Mouse (Mus musculus): Measurements from ENCODE around the gene Tmem179. TPM values are rescaled to one million over a fixed set of nuclear protein-coding genes. Genes with fewer than 3 reads are reported as not detected.

Tmem179 gene
- polyA plus RNA-seq, 1 experiment from 2014 or later = 0.57 TPM

DNA sequence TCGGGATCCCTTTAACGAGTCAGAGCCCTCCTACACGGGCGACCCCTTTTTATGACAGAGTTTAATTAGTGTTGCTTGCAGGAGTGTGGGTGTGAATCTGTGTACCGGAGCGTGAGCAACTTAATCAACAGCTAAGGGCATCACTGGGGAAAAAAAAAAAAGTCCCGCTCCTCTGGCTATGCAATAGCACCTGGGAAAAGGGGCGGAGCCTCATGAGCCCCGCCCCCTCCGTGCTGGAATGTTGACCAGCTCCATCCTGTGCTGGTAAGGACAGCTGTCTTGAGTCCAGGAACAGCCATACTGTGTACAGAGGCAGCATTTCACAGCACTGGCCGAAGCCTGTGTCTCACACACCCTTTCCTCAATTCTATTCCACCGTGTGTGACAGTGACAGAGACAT, 38.4 kb upstream of the Tmem179 start:
- no peak overlapping the region for H3K9ac ChIP-seq (ENCODE audit: low read depth, low read length)
- no peaks in the 10 kb centered on the region for H3K9me3 ChIP-seq (ENCODE audit: control insufficient read depth, low read length)
- no peaks in the 10 kb centered on the region for H3K36me3 ChIP-seq (ENCODE audit: control insufficient read depth, insufficient read depth, low read length)
- no peaks in the 10 kb centered on the region for H3K27me3 ChIP-seq (ENCODE audit: control insufficient read depth, insufficient read depth, low read length)
- 14% methylated on average over 12 of the region's 12 CpGs for WGBS
- no peak overlapping the region for H3K27ac ChIP-seq (ENCODE audit: low read depth, low read length)
- H3K4me1 ChIP-seq (ENCODE audit: control insufficient read depth, insufficient read depth, low read length) = peaks cover 6% of the 10 kb centered on the region; the same call in 1 of the 2 replicates
- H3K4me2 ChIP-seq (replicated peaks; ENCODE audit: low read depth, low read length) = no peak overlapping the region
- ATAC-seq (ENCODE audit: low FRiP score, low TSS enrichment) = peak; percentile 68; the same call in 1 of the 2 replicates
- H3K4me3 ChIP-seq (ENCODE audit: low read length) = no peak overlapping the region

DNA sequence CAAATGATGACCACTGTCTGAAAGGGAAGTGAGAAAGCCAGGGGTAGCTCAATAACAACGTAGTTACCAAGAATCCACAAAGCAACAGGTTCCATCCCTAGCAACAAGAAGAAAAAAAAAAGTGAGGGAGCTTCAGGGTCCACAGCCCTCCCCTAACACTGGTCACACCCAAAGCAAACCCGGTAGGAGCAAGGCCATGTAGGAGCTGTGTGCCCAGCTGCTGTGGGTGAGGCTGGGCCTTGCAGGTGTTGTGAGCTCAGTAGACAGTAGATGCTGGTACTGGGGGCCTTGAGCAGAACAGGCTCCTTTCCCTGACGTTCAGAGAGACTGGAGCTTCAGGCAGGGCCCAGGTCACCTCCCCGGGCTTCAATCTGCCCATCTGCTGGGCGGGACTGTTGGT, 36.0 kb upstream of the Tmem179 start:
- Histone ChIP-seq H3K27ac (ENCODE audit: low read depth, low read length) (no peak overlapping the region), H3K4me2 (replicated peaks; ENCODE audit: low read depth, low read length) (no peak overlapping the region), H3K4me1 (ENCODE audit: control insufficient read depth, insufficient read depth, low read length) (peaks cover 6% of the 10 kb centered on the region; the same call in 1 of the 2 replicates), H3K9me3 (ENCODE audit: control insufficient read depth, low read length) (no peaks in the 10 kb centered on the region), H3K36me3 (ENCODE audit: control insufficient read depth, insufficient read depth, low read length) (no peaks in the 10 kb centered on the region), H3K27me3 (ENCODE audit: control insufficient read depth, insufficient read depth, low read length) (no peaks in the 10 kb centered on the region), H3K4me3 (ENCODE audit: low read length) (no peak overlapping the region), H3K9ac (ENCODE audit: low read depth, low read length) (no peak overlapping the region)
- 62% methylated on average over 5 of the region's 5 CpGs for WGBS
- 0 out of 2 replicates have a peak, but pooled peaks have one; percentile 16 for ATAC-seq (ENCODE audit: low FRiP score, low TSS enrichment)

DNA sequence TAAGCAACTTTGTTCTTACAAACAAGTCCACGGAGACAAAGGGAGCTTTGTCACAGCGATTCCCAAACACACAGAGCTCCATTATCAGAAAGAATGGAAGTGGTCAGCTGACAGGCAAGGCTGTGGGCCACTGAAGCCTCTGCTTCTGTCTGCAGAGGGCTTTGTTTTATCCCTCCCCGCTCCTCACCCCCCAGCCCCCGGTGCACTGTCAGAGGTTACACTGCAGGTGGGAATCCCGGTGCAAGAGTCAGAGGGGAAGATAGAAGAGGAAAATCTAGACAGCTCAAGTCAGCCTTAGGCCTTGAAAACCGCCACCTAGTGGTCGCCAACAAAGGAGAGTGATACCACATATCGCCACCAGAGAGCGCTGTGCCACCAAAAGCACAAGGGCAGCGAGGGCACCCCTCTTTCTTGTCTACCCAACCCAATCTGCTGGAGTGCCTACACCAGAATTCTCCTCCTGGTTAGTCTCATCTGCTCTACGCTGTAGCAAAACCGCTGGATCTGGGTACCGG, 35.4 kb upstream of the Tmem179 start:
- ATAC-seq (ENCODE audit: low FRiP score, low TSS enrichment) = peak; percentile 53
- no peak overlapping the region for H3K4me3 ChIP-seq (ENCODE audit: low read length)
- H3K36me3 ChIP-seq (ENCODE audit: control insufficient read depth, insufficient read depth, low read length) = no peaks in the 10 kb centered on the region
- no peaks in the 10 kb centered on the region for H3K27me3 ChIP-seq (ENCODE audit: control insufficient read depth, insufficient read depth, low read length)
- no peak overlapping the region for H3K27ac ChIP-seq (ENCODE audit: low read depth, low read length)
- 13% methylated on average over 13 of the region's 13 CpGs for WGBS
- H3K9me3 ChIP-seq (ENCODE audit: control insufficient read depth, low read length) = no peaks in the 10 kb centered on the region
- peaks cover 6% of the 10 kb centered on the region; the same call in 1 of the 2 replicates for H3K4me1 ChIP-seq (ENCODE audit: control insufficient read depth, insufficient read depth, low read length)
- H3K9ac ChIP-seq (ENCODE audit: low read depth, low read length) = no peak overlapping the region
- H3K4me2 ChIP-seq (replicated peaks; ENCODE audit: low read depth, low read length) = no peak overlapping the region

DNA sequence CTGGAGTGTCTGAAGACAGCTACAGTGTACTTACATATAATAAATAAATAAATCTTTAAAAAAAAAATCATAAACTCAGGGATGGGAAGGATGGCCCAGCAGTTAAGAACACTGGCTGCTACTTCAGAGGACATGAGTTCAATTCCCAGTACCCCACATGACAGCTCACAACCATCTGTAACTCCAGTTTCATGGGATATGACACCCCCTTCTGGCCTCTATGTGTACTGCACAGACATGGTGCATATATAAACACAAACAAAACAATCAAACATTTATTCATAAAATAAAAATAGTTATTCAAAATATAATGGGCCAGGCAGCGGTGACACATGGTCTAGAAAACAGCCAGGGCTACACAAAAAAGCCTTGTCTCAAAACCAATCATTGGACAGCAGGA, 32.7 kb upstream of the Tmem179 start:
- H3K27ac ChIP-seq (ENCODE audit: low read depth, low read length) = no peak overlapping the region
- ATAC-seq (ENCODE audit: low FRiP score, low TSS enrichment) = no peak
- H3K4me2 ChIP-seq (replicated peaks; ENCODE audit: low read depth, low read length) = no peak overlapping the region
- H3K4me3 ChIP-seq (ENCODE audit: low read length) = no peak overlapping the region
- H3K9ac ChIP-seq (ENCODE audit: low read depth, low read length) = no peak overlapping the region
- H3K27me3 ChIP-seq (ENCODE audit: control insufficient read depth, insufficient read depth, low read length) = no peaks in the 10 kb centered on the region
- no peaks in the 10 kb centered on the region for H3K9me3 ChIP-seq (ENCODE audit: control insufficient read depth, low read length)
- 95% methylated on average over 1 of the region's 1 CpGs for WGBS
- no peaks in the 10 kb centered on the region for H3K36me3 ChIP-seq (ENCODE audit: control insufficient read depth, insufficient read depth, low read length)
- H3K4me1 ChIP-seq (ENCODE audit: control insufficient read depth, insufficient read depth, low read length) = 0 out of 2 replicates have a peak, but pooled peaks cover 3% of the 10 kb centered on the region

DNA sequence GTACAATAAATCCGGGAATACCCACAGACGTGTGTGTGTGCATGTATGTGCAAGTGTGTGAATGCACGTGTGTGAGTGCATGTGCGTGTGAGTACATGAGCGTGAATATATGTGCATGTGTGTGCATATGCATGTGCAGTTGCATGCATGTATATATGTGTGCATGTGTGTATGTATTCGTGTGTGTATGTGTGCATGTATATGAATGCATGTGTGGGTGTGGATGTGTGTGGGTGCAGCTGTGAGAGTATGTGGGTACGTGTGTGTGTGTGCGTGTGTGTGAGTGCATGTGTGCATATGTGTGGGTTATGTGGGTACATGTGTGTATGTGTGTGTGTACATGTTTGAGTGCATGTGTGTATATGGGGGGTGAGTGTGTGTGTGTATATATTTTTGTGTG, 29.6 kb upstream of the Tmem179 start:
- no peak overlapping the region for H3K4me3 ChIP-seq (ENCODE audit: low read length)
- WGBS = 96% methylated on average over 8 of the region's 8 CpGs
- ATAC-seq (ENCODE audit: low FRiP score, low TSS enrichment) = no peak
- H3K4me2 ChIP-seq (replicated peaks; ENCODE audit: low read depth, low read length) = no peak overlapping the region
- no peak overlapping the region for H3K27ac ChIP-seq (ENCODE audit: low read depth, low read length)
- no peaks in the 10 kb centered on the region for H3K36me3 ChIP-seq (ENCODE audit: control insufficient read depth, insufficient read depth, low read length)
- no peaks in the 10 kb centered on the region for H3K27me3 ChIP-seq (ENCODE audit: control insufficient read depth, insufficient read depth, low read length)
- H3K4me1 ChIP-seq (ENCODE audit: control insufficient read depth, insufficient read depth, low read length) = 0 out of 2 replicates have a peak, but pooled peaks cover 3% of the 10 kb centered on the region
- H3K9me3 ChIP-seq (ENCODE audit: control insufficient read depth, low read length) = no peaks in the 10 kb centered on the region
- H3K9ac ChIP-seq (ENCODE audit: low read depth, low read length) = no peak overlapping the region

DNA sequence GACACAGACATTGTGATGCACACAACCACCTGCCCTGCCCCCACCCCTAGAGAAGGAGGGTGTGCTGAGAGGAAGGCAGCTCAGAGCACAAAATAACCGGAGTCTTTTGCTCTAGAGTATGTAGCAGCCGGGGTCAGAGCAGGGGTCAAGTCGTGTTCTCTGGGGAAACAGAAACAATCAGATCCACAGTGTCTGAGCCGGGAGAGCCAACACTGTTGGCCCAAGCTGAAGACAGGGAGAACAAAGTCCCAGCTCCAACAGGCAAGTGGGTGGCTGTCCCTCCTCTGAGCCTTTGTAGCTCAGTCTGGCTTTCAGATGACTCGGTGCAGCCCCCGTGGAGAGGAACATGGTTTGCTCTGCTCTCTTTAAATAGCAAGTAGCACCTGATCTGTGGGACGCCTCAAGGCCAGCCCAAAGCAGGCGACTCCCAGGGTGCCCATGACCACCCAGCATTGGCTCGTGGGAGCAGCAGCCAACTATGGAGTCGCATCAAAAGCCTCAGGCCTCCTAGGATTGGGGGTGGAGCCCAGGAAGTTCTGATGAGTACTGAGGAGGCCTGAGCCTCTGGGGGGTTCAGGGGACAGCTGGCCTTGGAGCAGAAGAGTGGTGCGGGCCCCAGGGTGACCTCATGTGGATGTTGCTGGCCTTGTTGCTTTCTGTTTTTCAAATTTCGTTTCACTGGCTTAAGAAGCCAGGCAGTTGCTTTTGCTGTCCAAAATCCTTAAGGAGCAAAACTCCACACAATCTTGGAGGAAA, 28.6 kb upstream of the Tmem179 start:
- Histone ChIP-seq H3K4me3 (ENCODE audit: low read length) (no peak overlapping the region), H3K36me3 (ENCODE audit: control insufficient read depth, insufficient read depth, low read length) (no peaks in the 10 kb centered on the region), H3K9me3 (ENCODE audit: control insufficient read depth, low read length) (no peaks in the 10 kb centered on the region), H3K27ac (ENCODE audit: low read depth, low read length) (no peak overlapping the region), H3K9ac (ENCODE audit: low read depth, low read length) (no peak overlapping the region), H3K27me3 (ENCODE audit: control insufficient read depth, insufficient read depth, low read length) (no peaks in the 10 kb centered on the region), H3K4me1 (ENCODE audit: control insufficient read depth, insufficient read depth, low read length) (0 out of 2 replicates have a peak, but pooled peaks cover 3% of the 10 kb centered on the region), H3K4me2 (replicated peaks; ENCODE audit: low read depth, low read length) (no peak overlapping the region)
- 39% methylated on average over 12 of the region's 12 CpGs for WGBS
- no peak for ATAC-seq (ENCODE audit: low FRiP score, low TSS enrichment)

DNA sequence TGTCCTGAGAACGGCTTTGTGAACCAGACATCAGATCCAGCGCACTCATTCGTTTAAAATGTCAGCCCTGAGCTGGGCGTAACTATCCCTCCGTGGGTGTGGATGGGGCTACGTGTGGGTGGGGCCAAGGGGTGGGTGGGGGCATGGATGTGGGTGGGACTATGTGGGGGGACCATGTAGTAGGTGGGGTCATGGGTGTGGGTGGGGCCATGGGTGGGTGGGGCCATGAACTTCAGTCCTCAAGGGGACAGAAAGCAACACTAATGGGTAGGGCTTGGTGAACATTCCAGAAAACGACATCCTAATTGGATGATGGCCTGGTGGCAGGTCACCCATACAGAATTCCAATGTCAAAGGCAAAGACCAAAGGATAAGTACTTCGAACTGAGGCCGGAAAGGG, 27.4 kb upstream of the Tmem179 start:
- WGBS = 69% methylated on average over 9 of the region's 9 CpGs
- H3K9ac ChIP-seq (ENCODE audit: low read depth, low read length) = no peak overlapping the region
- H3K36me3 ChIP-seq (ENCODE audit: control insufficient read depth, insufficient read depth, low read length) = no peaks in the 10 kb centered on the region
- H3K4me1 ChIP-seq (ENCODE audit: control insufficient read depth, insufficient read depth, low read length) = 0 out of 2 replicates have a peak, but pooled peaks cover 3% of the 10 kb centered on the region
- no peak overlapping the region for H3K4me2 ChIP-seq (replicated peaks; ENCODE audit: low read depth, low read length)
- no peak for ATAC-seq (ENCODE audit: low FRiP score, low TSS enrichment)
- H3K27me3 ChIP-seq (ENCODE audit: control insufficient read depth, insufficient read depth, low read length) = no peaks in the 10 kb centered on the region
- H3K27ac ChIP-seq (ENCODE audit: low read depth, low read length) = no peak overlapping the region
- H3K9me3 ChIP-seq (ENCODE audit: control insufficient read depth, low read length) = no peaks in the 10 kb centered on the region
- H3K4me3 ChIP-seq (ENCODE audit: low read length) = no peak overlapping the region

DNA sequence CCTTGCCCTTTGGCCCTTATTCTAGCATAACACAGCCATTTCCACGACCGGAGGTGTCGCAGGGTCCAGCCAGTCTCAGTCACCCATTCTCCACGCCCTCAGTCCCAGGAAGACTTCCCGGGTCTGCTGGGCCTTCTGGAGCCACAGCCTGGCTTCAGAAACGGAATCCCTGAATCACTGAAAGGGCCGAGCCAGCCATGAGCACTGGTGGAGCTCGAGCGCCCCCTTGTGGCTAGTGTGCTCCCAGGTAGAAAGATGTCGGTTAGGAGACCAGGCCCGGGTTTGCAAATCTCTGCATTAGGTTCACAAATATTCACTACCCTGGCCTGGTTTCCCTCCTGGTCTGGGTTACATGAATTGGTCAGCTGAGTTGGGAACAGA, 26.4 kb upstream of the Tmem179 start:
- H3K36me3 ChIP-seq (ENCODE audit: control insufficient read depth, insufficient read depth, low read length) = no peaks in the 10 kb centered on the region
- H3K27ac ChIP-seq (ENCODE audit: low read depth, low read length) = no peak overlapping the region
- 0 out of 2 replicates have a peak, but pooled peaks cover 3% of the 10 kb centered on the region for H3K4me1 ChIP-seq (ENCODE audit: control insufficient read depth, insufficient read depth, low read length)
- no peaks in the 10 kb centered on the region for H3K9me3 ChIP-seq (ENCODE audit: control insufficient read depth, low read length)
- H3K4me3 ChIP-seq (ENCODE audit: low read length) = no peak overlapping the region
- no peaks in the 10 kb centered on the region for H3K27me3 ChIP-seq (ENCODE audit: control insufficient read depth, insufficient read depth, low read length)
- peak; percentile 67 for ATAC-seq (ENCODE audit: low FRiP score, low TSS enrichment)
- 4% methylated on average over 11 of the region's 11 CpGs for WGBS
- H3K9ac ChIP-seq (ENCODE audit: low read depth, low read length) = no peak overlapping the region
- 0 out of 2 replicates have a peak overlapping the region, but pooled peaks have one; percentile 1 for H3K4me2 ChIP-seq (replicated peaks; ENCODE audit: low read depth, low read length)

DNA sequence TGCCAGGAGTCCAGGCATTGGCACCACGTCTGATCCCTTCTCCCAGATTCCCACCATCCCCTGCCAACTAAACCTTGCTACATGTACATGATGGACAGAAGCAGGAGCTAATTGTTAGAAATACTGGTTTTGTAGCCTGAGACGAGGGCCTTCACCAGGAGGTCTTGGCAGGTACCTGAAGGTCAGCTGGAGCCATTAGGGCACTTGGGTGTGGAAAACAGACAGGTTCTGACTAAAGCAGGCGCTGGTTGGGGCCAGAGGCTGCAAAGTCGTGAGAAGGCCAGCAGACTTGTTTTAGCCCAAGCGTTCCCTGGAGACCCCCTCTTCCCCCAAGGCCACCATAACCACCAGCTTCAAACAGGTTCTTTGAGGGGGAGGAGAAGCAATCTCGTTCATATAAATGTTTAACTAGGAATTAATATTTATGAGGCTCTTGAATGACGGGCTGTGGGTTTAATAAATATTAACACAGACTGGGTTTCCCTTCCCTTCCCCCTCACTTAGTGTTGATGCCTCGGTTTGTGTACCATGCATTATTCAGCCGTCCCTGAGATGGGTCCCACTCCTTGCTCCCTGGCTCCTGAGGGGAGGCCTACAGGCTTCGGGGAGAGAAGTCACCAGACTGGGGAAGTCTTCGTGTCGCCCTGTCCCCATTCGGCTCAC, 25.8 kb upstream of the Tmem179 start:
- H3K4me1 ChIP-seq (ENCODE audit: control insufficient read depth, insufficient read depth, low read length) = 0 out of 2 replicates have a peak, but pooled peaks cover 3% of the 10 kb centered on the region
- no peaks in the 10 kb centered on the region for H3K27me3 ChIP-seq (ENCODE audit: control insufficient read depth, insufficient read depth, low read length)
- H3K9ac ChIP-seq (ENCODE audit: low read depth, low read length) = no peak overlapping the region
- 59% methylated on average over 13 of the region's 13 CpGs for WGBS
- no peaks in the 10 kb centered on the region for H3K9me3 ChIP-seq (ENCODE audit: control insufficient read depth, low read length)
- H3K4me2 ChIP-seq (replicated peaks; ENCODE audit: low read depth, low read length) = 0 out of 2 replicates have a peak overlapping the region, but pooled peaks have one; percentile 1
- peak; percentile 48; the same call in 1 of the 2 replicates for ATAC-seq (ENCODE audit: low FRiP score, low TSS enrichment)
- peak overlapping the region; percentile 42; the same call in 1 of the 2 replicates for H3K27ac ChIP-seq (ENCODE audit: low read depth, low read length)
- H3K36me3 ChIP-seq (ENCODE audit: control insufficient read depth, insufficient read depth, low read length) = no peaks in the 10 kb centered on the region
- H3K4me3 ChIP-seq (ENCODE audit: low read length) = no peak overlapping the region
